Mouse (Mus musculus) CH12.LX (cell line): ENCODE measurements around the gene Vwc2.

Experiments
- EP300 ChIP-seq: IDR thresholded peaks from 2 replicates; pipeline ENCODE4 v1.6.1; 2011; ENCODE audit warnings: low read length, improper control_type of control experiment
- HCFC1 ChIP-seq: IDR thresholded peaks from 2 replicates; pipeline ENCODE4 v1.6.1; 2012; ENCODE audit warnings: low read depth, mild to moderate bottlenecking, inconsistent platforms, low read length, improper control_type of control experiment
- MXI1 ChIP-seq: IDR thresholded peaks from 2 replicates; pipeline ENCODE4 v1.6.1; 2011; ENCODE audit warnings: mild to moderate bottlenecking, low read depth, low read length, improper control_type of control experiment
- NELFE ChIP-seq: IDR thresholded peaks from 2 replicates; pipeline ENCODE4 v1.6.1; 2011; ENCODE audit warnings: low read depth, low read length, improper control_type of control experiment
- POLR2A ChIP-seq: IDR thresholded peaks from 2 replicates; pipeline ENCODE4 v1.6.1; 2011; ENCODE audit warnings: low read depth, mild to moderate bottlenecking, improper control_type of control experiment, low read length

DNA sequence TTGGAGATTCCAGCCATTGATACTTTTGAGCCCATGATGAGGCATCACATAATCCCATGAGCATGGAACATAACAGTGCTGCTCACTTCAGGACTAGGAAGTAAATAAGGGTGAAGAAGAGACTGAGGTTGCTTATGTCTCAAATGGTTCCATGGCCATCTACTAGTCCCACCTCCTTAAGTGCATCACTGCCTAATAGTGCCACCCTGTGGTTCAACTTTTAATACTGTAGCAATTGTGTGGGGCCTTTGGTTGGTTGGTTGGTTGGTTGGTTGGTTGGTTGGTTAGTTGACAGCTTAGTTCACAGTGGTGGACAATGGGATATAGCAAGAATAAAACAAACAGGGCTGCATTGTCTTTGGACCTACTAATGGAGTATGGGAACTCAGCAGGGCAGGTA is 26.6 kb downstream of the Vwc2 start:
- TF ChIP-seq EP300 (no peak), POLR2A (no peak), HCFC1 (no peak), MXI1 (no peak), NELFE (no peak)
